Mouse (Mus musculus): ENCODE measurements at regions not wholly inside any gene's neighbourhood (a gene's known extent, or its start where the extent isn't known, plus 50 kb on each side); places are given as distances from the start of the nearest gene placed in this dataset.
"Not testable (repeated sequence)": the region's sequence is repeated elsewhere in the genome, so short reads cannot be mapped to it uniquely, and the experiment has no call there.

DNA sequence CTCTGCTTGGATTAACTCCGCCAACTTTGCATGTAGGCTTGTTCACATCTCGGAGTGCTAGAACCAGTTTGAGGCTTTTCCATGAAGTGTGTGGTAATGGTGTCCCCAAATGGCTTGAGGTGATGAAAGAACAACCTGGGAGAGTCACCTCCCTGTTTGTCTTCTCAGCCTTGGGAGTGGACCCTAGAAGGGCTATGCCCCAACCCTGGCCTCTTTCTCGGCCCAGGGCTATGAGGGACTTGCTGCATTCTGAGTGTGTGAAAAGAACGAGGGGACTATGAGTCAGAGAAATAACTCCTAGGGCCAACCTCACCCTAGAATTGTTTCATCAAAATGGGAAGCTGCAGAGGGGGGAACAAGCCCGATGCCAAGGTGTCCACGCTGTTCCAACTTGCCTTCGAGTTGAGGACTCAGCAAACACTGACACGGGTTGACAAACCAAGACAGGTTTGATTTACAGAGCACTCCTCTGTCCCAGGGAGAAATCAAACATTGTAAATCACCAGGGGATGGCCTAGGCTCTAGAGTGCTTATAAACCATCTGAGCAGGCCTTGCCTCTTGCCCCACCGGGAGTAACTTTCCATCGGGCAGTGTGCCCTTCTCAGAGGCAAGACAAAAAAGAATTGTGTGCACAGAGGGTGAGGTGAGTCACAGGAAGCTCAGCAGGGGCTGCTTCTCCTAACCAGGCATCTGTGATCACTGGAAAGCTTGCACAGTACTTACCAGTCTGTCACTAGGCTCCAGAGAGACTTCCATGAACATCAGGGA lies 186.3 kb upstream of the Tmem45b start:
- no peak for DNase-seq (ENCODE audit: low spot score)

DNA sequence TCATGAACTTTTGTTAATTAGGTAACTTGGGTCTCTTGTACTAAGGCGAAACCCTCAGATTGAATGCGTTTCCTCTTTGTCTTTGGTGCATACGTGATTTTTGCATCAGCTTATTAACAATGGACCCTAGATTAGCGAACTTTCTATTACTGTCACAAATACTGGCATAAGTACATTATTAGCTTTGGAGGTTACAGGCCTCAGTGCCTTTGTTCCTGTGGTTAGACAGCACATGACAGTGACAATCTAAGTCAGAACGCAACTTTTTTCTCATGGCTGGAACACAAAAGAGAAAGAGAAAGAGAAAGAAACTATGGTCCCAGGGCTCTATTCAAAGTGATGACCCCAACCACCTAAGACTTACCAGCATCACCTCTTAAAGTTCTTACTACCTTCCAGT lies 184.8 kb upstream of the Tmem45b start:
- no peak for DNase-seq (ENCODE audit: low spot score)

DNA sequence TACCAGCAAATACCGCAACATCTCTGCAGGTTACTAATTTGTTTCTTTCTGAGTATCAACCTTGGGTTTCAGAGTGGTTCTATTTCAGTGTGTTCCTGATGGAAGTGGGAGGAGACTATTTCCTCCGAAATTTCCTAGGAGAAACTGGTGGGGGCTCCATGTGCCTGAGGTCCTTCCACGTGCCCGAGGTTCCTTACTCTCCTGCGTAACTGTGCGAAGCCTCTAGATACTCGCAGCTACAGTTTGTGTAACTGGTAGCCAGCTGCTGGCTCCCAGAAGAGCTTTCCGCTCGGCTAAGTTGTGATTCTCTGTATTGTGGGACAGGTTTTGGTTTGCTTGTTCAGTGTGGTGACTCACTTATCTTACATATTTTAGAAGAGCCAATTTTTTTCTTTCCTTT lies 184.3 kb upstream of the Tmem45b start:
- DNase-seq (ENCODE audit: low spot score), result no peak

DNA sequence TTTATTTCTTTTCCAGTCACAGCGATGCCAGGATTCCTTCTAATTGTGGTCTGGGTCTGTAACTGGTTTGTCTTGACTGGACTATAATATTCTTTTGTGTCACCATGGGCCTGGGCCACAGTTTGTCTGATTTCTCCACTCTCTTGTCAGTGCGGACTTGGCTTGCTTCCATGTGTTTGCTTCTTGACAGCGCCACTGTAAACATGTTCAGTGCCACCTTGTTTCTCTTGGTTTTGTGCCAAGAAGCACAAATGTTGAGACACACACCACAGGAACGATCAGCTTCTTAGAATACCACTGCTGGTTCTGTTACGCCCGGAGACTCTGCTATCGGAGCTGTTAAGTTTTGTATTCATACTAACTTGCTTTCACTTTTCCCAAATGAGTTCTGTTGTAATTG lies 180.9 kb upstream of the Tmem45b start:
- no peak for DNase-seq (ENCODE audit: low spot score)

DNA sequence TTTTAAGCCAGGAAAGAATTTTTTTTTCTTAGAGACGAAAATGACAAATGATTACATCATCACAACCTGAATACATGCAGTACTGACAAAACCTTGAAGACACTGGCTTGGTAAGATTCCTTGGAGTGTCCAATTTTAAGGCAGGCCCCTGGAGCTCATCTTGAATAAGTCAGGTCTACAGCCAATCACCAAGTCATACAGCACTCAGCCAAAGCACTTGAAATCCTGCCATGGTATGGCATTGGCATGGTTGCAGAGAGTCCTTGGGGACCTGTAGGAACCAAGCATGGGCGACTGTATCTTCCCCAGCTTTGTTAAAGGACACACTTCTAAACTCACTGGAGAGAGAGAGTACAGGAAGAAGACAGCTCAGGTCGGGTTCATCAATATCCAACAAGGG lies 179.8 kb upstream of the Tmem45b start:
- no peak for DNase-seq (ENCODE audit: low spot score)

DNA sequence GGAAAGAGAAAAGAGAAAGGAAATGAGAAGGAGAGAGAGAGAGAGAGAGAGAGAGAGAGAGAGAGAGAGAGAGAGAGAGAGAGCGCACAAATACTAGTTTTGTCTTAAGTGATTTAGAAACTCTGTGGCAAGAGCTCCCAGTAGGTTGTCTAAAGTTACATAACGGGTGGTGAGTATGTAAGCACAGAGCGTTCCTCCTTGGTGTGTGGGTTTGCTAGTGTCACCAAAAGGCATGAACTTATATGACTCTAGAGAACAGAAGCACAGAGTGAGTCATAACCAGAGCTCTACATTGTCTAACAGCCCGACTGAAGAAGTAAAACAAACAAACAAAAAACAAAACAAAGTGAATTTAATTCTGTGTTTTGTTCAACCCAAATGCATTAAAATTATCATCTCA lies 177.9 kb upstream of the Tmem45b start:
- no peak for DNase-seq (ENCODE audit: low spot score)

DNA sequence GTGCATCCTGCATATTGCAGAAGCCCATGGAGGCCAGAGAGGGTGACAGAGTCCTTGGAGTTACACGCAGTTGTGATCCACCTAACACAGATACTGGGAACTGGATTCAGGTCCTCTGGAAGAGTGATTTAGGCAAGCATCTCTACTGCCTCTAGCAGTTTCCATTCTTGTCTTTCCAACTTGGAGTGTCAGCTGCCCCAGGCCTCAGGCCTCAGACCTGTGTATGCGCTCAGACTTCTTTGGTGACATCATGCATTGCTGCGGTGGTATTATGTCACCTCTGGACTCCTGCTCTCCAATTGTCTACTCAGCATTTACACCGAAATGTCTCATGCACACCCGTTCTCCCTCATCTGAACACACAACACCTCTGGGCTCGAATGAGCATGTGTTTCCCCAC lies 164.0 kb upstream of the Tmem45b start:
- DNase-seq (ENCODE audit: low spot score), result no peak

DNA sequence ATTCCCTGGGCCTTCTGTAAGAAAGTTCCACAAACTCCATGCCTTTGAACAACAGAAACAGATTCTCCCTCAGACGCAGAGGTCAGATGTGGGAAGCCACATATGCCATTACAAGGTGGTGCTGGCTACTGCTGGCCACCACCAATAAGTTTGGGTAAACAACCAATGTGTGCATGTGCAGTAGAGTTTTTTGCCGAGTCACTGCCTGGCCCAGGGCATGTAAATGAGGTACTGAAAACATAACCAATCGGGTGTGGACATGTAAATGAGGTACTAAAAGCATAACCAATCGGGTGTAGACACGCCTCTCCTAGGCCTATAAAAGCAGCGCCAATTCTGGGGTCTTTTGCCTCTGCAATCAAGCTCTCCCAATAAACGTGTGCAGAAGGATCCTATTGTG lies 157.3 kb upstream of the Tmem45b start:
- not testable (repeated sequence) for DNase-seq (ENCODE audit: low spot score)

DNA sequence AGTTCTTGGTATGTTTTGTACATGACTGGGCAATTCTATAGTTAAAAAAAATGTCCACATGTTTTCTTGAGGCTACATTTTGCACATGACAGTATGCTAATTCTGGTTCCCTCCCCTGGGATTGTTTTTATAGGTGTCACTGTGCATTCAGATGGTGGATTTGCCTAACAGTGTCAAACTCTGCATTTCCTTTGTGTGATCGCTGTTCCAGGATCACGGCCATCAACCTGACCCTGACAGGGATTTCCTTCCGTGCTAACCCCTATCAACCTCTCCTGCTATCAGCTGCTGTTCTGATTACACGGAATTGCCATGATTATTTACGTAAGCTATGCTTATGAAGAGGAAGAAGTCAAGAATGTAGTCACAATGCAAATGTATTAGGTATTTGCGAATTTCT lies 155.1 kb upstream of the Tmem45b start:
- DNase-seq (ENCODE audit: low spot score), result no peak

DNA sequence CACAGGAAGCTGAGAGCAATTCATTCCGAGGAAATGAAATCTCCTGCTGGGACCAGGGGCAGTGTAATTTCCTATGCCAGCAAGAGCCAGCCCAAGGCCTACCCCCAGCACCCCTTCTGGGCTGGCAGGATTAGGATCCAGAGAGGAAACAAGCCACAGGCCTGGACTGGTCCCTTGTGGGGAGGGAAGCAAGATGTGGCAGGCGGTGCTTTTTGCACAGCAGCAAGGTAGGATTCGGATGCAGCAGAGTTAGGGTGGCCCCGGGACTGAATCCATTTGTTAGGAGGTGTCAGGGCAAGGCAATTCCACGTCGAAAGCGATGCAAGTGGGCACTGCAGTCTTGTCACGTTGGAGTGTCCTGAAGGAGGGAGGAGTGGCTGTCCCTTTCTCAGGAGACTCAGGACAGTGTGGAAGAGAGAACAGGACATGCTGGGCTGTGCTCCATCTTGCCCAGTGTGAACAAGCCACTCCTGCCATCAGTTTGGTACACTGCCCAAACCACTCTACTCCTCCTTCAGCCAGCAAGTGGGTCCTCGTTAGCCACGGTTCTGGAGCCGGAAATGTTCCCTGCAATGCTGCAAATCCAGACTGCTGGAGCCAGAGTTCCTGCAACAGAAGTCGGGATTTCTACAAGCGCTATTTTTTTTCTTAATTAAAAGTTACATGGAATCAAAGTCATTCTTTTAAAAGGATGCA lies 150.1 kb upstream of the Tmem45b start:
- DNase-seq (ENCODE audit: low spot score), result no peak

DNA sequence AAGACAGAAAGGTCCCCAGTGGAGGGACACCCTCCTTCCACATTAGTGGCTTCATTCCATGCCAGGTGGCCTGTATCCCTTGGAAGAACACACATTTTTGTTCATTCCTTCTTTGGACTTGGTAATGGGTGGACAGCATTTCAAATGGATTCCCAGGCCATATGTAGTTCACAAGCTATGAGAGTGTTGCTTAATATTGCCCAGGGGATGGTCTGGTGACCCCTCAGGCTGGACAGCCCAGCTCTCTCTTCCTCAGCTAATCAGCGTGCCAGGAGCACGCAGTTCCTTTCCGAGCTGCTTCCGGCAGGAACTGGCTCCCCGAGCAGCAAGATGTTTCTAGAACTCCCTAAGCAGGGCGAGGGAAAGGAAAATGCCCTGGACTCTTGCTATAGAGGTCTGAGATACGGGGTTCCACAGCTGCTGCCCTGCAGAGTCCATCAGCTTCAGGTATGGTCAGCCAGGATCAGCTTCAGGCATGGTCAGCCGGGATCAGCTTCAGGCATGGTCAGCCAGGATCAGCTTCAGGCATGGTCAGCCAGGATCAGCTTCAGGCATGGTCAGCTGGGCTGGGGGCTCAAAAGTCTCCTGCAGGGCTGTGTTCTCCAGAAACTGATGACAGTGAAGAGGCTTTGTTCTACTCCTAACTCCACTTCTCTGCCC lies 146.9 kb upstream of the Tmem45b start:
- DNase-seq (ENCODE audit: low spot score), result no peak

DNA sequence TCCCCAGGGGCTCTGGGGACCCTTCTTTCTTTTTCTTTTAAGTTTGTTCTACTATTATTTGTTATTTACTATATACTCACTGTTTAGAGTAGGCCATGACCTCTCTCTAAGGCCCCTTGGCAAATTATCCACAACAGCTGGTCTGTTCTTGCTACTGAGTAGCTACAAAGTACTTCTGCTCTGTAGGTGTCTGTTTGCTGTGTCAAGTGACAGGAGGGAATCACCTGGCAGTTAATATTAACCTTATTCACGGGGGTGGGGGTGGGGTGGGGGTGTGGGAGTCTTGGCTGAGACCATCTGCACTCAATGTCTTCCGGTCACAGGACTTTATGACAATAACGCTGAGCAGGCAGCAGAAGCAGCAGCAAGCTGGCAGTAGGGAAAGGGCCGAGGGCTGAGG lies 146.4 kb upstream of the Tmem45b start:
- no peak for DNase-seq (ENCODE audit: low spot score)

DNA sequence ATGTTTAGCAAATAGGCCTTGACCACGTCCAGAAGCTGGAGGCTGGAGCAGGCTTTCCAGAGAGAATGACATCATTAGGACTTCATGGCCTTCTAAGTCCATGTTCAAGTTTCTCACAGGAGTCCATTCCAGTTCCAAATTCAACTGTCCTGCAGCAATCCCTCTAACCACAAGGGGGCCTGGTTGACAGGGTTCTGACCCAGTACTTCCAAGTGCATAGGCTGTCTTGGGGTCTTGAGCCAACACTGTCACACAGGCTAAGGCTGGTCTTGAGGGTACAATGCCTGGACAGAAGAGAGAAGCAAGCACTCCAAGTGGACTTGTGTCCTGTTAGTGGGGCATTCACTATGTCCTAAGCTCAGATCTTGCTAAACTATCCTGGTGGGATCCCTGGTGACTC lies 145.9 kb upstream of the Tmem45b start:
- peak; percentile 42 for DNase-seq (ENCODE audit: low spot score)

DNA sequence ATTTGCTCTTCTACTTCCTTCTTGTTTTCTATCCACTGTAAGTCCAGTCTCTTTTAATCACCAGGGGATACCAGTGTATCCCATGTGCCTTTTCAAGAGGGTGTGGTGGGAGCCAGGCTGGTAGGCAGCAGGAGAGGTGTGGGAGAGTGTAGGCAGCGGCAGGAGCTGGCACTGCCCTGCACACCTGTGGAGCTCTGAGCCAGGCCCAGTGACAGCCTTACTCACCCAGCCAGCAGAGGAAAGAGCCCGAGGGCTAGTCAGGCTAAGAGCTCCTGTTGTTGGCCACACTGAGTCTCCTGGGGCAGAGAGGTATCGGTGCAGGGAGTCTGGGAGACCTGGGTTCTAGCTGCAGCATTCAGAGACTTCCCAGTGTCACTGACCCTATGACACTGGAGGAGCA lies 145.5 kb upstream of the Tmem45b start:
- DNase-seq (ENCODE audit: low spot score), result no peak

DNA sequence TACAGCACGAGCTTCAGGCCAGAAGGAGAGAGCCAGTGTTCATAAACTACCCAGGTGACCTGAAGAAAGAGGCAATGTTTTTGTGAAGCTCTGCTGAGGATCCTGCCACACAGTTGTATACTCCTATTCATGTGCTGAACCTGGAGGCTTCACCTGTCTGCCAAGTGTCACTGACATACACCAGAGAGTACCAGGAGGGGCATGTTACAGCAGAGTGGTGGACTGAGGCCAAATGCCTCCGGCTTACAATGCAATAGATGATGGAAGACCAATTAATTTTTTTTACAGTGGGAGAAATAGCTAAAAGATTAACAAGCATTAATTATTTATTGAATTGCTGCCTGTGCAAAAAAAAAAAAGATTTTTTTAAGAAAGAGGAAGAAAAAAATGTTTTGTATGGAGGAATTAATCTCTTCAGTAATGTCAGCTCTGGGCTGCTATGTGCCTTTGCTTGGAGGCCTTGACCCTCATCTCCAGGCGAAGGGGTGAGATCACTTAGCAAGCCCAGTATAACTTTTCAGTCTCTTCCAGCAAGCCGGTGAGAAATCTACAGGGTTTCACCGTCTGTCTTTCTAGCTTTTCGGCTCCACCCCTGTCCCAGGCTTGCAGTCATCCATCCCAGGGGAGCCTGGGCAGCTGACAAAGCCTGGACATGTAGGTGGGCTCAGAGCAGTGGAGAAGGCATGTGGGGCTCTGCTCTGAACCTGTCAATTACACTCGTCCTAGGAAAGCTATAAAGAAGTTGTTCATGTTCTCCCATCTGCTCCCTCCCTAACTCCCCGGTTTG lies 144.0 kb upstream of the Tmem45b start:
- DNase-seq (ENCODE audit: low spot score), result no peak

DNA sequence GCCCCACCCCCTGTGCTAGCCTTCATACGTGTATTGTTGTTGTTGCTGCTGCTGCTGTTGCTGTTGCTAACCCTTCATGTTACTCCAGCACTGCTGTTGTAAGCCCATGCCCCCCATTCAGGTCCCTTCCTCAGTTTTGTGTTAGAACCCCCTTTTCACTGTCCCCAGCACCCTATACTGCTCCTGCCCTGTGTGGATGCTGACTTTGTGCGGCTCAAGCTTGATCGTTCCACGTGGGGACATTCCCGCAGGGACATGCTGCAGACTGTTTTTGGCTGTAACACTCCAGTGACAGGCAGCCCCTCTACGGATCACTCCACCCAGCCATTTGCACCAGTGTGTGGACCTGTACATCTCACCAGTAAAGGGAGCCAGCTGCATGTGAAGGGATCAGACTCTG lies 142.7 kb upstream of the Tmem45b start:
- no peak for DNase-seq (ENCODE audit: low spot score)

DNA sequence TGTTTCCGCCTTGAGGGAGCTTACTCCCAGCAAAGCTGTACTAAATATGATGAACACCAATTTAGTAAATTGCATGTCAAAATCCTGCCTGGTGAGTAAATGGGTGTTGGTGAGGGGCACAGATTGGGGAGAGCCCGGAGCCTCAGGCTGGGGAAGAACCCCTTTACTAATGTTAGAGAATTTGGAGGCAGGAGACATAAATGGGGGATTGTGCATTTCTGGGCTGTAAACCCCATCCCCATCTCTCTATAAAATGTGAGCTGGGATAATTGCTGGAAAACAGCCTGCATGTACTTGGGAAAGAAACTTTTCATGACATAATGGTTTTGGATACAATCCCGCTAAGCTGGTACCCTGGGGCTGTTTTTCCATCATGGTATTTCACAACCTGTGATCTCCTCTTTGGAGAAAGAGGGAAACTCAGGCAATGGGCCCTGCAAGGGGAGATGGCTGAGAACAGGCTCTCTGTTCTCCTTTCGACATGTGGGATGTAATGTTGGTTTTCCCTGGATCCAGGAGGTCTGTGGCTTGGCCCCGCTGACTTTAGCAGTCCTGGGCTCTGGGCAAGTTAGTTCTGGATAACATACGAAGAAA lies 140.3 kb upstream of the Tmem45b start:
- DNase-seq (ENCODE audit: low spot score), result no peak

DNA sequence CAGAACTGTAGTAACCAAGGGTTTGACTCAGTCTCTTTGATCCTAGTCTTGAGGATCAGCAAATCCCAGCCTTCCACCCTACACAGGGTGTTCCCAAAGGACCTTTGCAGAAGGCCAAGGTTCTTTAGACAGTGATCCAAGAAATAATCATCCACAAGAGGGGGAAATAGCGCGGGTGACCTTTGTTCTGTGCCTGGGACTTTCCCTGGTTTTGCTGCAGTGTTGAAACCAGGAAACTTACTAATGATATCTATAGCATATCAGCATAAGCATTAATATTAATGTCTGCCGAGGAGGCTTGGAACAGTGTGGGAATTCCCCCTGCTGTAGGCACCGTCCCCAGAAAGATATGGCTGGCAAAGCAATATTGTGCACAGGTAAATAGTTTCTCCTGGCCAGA lies 138.4 kb upstream of the Tmem45b start:
- no peak for DNase-seq (ENCODE audit: low spot score)

DNA sequence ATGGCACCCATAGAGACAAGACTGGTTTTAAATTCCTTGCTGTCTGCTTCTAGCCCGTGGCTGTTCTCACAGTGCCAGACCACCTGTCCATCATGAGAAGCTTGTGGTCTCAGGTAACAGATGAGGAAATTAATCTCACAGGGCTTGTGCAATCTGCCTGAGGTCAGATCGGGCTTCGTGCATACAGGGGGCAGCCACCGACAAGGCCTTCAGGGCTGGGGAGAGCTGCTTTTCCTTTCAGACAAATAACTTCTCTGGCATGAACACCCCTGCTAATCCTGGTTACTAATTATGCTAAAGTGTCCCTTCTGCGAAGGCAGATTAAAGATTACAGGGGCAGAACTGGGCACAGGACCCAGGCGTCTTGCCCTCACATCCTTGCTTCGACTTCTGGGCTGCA lies 130.8 kb upstream of the Tmem45b start:
- DNase-seq (ENCODE audit: low spot score), result no peak

DNA sequence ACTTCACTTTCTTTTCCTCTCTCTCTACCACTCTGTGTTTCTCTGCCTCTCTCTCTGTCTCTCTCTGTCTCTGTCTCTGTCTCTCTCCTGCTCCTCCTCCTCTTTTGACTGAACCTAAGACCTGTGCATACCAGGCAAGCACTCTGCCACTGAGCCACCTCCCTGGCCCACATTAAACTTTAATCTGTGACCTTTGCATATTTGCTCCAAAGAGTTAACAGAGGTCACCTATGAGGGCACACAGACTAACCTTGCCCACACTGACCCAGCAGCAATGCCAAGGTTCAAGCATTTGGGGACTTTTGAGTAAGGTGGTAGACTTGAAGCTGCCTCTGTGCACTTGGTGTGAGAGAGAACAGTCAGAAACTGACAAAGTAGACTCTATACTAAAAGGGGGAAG lies 123.4 kb upstream of the Tmem45b start:
- DNase-seq (ENCODE audit: low spot score), result no peak

DNA sequence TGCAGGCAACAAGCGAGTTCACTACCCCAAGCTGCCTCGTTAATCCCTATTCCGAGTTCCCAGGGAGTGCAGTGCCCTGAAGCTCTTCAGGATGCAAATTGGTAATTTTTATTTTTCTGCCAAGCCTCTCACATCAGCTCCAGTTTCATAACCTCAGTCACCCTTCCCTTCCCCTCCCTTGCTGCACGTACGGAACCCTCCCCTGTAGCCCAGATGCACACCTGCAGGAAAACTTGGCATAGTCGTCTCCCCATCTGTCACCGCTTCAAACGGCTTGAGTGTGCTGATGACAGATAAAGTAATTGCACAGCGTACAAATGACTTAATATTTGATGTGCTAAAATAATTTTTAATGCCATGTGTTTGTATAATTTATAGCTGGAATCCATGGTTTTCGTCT lies 119.7 kb upstream of the Tmem45b start:
- DNase-seq (ENCODE audit: low spot score), result no peak

DNA sequence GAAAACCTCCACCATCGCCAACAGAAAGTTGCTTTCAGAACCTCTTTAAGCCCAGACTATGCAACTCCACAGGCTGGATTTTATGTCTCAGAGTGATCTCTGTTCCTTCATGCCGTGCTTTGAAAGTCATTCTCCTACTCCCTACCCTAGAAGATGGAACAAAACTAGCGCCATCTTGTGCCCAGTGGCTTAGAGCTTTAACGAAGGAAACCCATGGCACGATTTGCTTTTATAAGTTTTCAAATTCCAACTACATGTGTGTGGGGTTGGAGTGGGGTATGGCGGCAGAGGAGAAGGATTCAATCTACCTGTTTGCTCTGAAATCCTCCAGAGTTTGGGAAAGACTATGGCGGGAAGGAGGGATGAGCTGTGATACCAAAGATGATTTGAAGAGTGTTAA lies 118.7 kb upstream of the Tmem45b start:
- DNase-seq (ENCODE audit: low spot score), result no peak

Data from retina, embryonic 14.5 days (tissue).